Mouse (Mus musculus): ENCODE results near the gene Kifc5b. TPM values are rescaled to one million over a fixed set of nuclear protein-coding genes. Genes with fewer than 3 reads are reported as not detected.

Gene Kifc5b
- polyA plus RNA-seq, 1 experiment, result 6.8 TPM

DNA sequence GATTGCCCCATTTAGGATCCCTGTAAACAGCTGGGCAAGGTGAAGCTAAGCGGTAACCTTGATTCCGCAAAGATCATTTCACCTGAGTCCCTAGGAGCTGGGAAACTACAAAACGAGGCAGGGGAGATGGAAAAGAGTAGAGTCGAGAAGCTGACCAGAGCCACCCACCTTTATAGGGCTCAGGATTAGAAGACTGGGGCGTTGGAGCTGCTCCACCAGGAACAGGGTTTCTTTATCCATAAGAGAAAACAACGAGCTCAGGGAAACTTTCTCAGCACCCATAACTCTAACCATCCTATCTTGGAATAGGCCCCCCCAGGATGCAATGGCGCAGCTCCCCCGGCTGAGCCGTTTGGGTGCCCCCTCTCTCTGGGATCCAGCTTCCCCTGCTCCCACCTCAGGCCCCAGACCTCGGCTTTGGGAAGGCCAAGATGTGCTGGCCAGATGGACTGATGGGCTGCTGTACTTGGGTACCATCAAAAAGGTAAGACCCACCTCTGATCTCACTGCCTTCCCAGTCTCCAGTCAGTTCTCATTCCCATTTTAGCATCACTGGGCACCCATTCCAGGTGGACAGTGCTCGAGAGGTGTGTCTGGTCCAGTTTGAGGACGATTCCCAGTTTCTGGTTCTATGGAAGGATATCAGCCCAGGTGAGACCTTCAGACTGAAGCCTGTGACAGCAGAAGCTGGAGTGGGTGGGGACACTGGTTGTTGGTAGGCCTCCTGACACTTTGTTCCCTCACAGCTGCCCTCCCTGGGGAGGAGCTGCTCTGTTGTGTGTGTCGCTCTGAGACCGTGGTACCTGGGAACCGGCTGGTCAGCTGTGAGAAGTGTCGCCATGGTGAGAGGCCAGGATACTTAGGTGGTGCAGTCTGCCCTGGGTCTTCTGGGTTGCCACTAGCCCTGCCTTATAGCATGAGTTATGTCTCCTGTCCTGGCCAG lies 17.3 kb downstream of the Kifc5b start:
- TF ChIP-seq POLR2A (IDR thresholded peaks at IDR 0.05; ENCODE audit: low read depth, low read length) (no peak), CTCF (IDR thresholded peaks at IDR 0.05; ENCODE audit: extremely low read depth, insufficient read depth, insufficient read length, insufficient replicate concordance) (no peak)
- Histone ChIP-seq H3K36me3 (ENCODE audit: control insufficient read depth, insufficient read depth, low read length) (peaks cover 29% of the 10 kb centered on the region), H3K4me1 (ENCODE audit: control insufficient read depth, insufficient read depth, insufficient read length) (peaks cover 20% of the 10 kb centered on the region; the same call in 1 of the 2 replicates), H3K27me3 (ENCODE audit: control insufficient read depth, insufficient read depth, low read length) (no peaks in the 10 kb centered on the region), H3K27ac (ENCODE audit: insufficient read depth, low read length) (no peak overlapping the region), H3K4me3 (ENCODE audit: extremely low read depth, insufficient read depth, insufficient read length) (peak overlapping the region; percentile 87; the same call in 1 of the 2 replicates)
- no peak for DNase-seq (ENCODE audit: low read depth in 1 of 2, low spot score in 2 of 2)
- 81% methylated on average over 16 of the region's 16 CpGs for WGBS

DNA sequence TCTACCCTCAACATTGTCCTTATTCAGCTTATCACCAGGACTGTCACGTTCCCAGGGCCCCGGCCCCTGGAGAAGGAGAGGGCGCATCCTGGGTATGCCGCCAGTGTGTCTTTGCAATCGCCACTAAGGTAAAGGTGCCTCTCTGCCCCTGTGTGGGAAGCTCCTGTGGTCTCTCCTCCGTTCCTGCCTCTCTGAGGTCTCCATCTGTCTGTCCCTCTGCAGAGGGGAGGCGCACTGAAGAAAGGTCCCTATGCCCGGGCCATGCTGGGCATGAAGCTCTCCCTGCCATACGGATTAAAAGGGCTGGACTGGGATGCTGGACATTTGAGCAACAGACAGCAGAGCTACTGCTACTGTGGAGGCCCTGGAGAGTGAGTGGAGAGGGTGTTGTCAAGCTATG lies 18.1 kb downstream of the Kifc5b start:
- H3K4me3 ChIP-seq (ENCODE audit: extremely low read depth, insufficient read depth, insufficient read length), result no peak overlapping the region
- no peak overlapping the region for H3K27ac ChIP-seq (ENCODE audit: insufficient read depth, low read length)
- H3K36me3 ChIP-seq (ENCODE audit: control insufficient read depth, insufficient read depth, low read length), result peaks cover 29% of the 10 kb centered on the region
- TF ChIP-seq POLR2A (IDR thresholded peaks at IDR 0.05; ENCODE audit: low read depth, low read length), result no peak
- TF ChIP-seq CTCF (IDR thresholded peaks at IDR 0.05; ENCODE audit: extremely low read depth, insufficient read depth, insufficient read length, insufficient replicate concordance), result no peak
- 94% methylated on average over 9 of the region's 9 CpGs for WGBS
- peaks cover 20% of the 10 kb centered on the region; the same call in 1 of the 2 replicates for H3K4me1 ChIP-seq (ENCODE audit: control insufficient read depth, insufficient read depth, insufficient read length)
- no peak for DNase-seq (ENCODE audit: low read depth in 1 of 2, low spot score in 2 of 2)
- H3K27me3 ChIP-seq (ENCODE audit: control insufficient read depth, insufficient read depth, low read length), result no peaks in the 10 kb centered on the region

DNA sequence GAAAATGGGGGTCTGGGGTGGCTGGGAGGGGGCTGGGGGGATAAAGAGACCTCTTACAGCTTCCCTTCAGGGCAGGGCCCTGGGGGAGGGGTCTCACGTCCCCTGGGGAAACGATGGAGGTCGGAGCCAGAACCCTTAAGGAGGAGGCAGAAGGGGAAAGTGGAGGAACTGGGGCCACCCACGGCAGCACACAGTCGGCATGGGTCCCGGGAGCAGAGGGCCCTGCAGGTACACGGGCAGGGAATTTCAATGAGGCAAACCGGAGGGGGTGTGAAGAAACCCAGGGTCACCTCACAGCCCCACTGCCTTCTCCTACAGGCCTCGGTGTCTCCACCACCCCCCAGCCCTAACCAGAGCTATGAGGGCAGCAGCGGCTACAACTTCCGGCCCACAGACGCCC lies 19.6 kb downstream of the Kifc5b start:
- WGBS, result 90% methylated on average over 12 of the region's 12 CpGs
- peaks cover 20% of the 10 kb centered on the region; the same call in 1 of the 2 replicates for H3K4me1 ChIP-seq (ENCODE audit: control insufficient read depth, insufficient read depth, insufficient read length)
- DNase-seq (ENCODE audit: low read depth in 1 of 2, low spot score in 2 of 2), result no peak
- H3K4me3 ChIP-seq (ENCODE audit: extremely low read depth, insufficient read depth, insufficient read length), result no peak overlapping the region
- no peaks in the 10 kb centered on the region for H3K27me3 ChIP-seq (ENCODE audit: control insufficient read depth, insufficient read depth, low read length)
- H3K27ac ChIP-seq (ENCODE audit: insufficient read depth, low read length), result no peak overlapping the region
- H3K36me3 ChIP-seq (ENCODE audit: control insufficient read depth, insufficient read depth, low read length), result peaks cover 29% of the 10 kb centered on the region
- no peak for TF ChIP-seq CTCF (IDR thresholded peaks at IDR 0.05; ENCODE audit: extremely low read depth, insufficient read depth, insufficient read length, insufficient replicate concordance)
- no peak for TF ChIP-seq POLR2A (IDR thresholded peaks at IDR 0.05; ENCODE audit: low read depth, low read length)

GRCm38 (mm10) chr17:26936921-26937695 lies 20.2 kb downstream of the Kifc5b start:
- Histone ChIP-seq H3K4me3 (ENCODE audit: extremely low read depth, insufficient read depth, insufficient read length) (no peak overlapping the region), H3K4me1 (ENCODE audit: control insufficient read depth, insufficient read depth, insufficient read length) (peaks cover 20% of the 10 kb centered on the region; the same call in 1 of the 2 replicates), H3K27ac (ENCODE audit: insufficient read depth, low read length) (no peak overlapping the region), H3K27me3 (ENCODE audit: control insufficient read depth, insufficient read depth, low read length) (no peaks in the 10 kb centered on the region), H3K36me3 (ENCODE audit: control insufficient read depth, insufficient read depth, low read length) (peaks cover 29% of the 10 kb centered on the region)
- DNase-seq (ENCODE audit: low read depth in 1 of 2, low spot score in 2 of 2), result no peak
- WGBS, result 91% methylated on average over 15 of the region's 15 CpGs
- TF ChIP-seq POLR2A (IDR thresholded peaks at IDR 0.05; ENCODE audit: low read depth, low read length), result no peak
- TF ChIP-seq CTCF (IDR thresholded peaks at IDR 0.05; ENCODE audit: extremely low read depth, insufficient read depth, insufficient read length, insufficient replicate concordance), result no peak

- no peak for DNase-seq (ENCODE audit: low read depth in 1 of 2, low spot score in 2 of 2)
- H3K27me3 ChIP-seq (ENCODE audit: control insufficient read depth, insufficient read depth, low read length), result no peaks in the 10 kb centered on the region
- peak overlapping the region; percentile 81 for H3K27ac ChIP-seq (ENCODE audit: insufficient read depth, low read length)
- TF ChIP-seq POLR2A (IDR thresholded peaks at IDR 0.05; ENCODE audit: low read depth, low read length) (no peak), CTCF (IDR thresholded peaks at IDR 0.05; ENCODE audit: extremely low read depth, insufficient read depth, insufficient read length, insufficient replicate concordance) (no peak)
- H3K4me1 ChIP-seq (ENCODE audit: control insufficient read depth, insufficient read depth, insufficient read length), result peaks cover 20% of the 10 kb centered on the region; the same call in 1 of the 2 replicates
- peak overlapping the region; percentile 62 for H3K4me3 ChIP-seq (ENCODE audit: extremely low read depth, insufficient read depth, insufficient read length)
- peaks cover 29% of the 10 kb centered on the region for H3K36me3 ChIP-seq (ENCODE audit: control insufficient read depth, insufficient read depth, low read length)
- WGBS, result 53% methylated on average over 16 of the region's 16 CpGs
Measured at GRCm38 (mm10) chr17:26937883-26938695, 21.2 kb downstream of the Kifc5b start.

- H3K27ac ChIP-seq (ENCODE audit: insufficient read depth, low read length), result peak overlapping the region; percentile 81
- H3K36me3 ChIP-seq (ENCODE audit: control insufficient read depth, insufficient read depth, low read length), result peaks cover 29% of the 10 kb centered on the region
- no peak for TF ChIP-seq POLR2A (IDR thresholded peaks at IDR 0.05; ENCODE audit: low read depth, low read length)
- DNase-seq (ENCODE audit: low read depth in 1 of 2, low spot score in 2 of 2), result peak in 1 of 2 experiments; percentile 16
- H3K27me3 ChIP-seq (ENCODE audit: control insufficient read depth, insufficient read depth, low read length), result no peaks in the 10 kb centered on the region
- peaks cover 20% of the 10 kb centered on the region; the same call in 1 of the 2 replicates for H3K4me1 ChIP-seq (ENCODE audit: control insufficient read depth, insufficient read depth, insufficient read length)
- H3K4me3 ChIP-seq (ENCODE audit: extremely low read depth, insufficient read depth, insufficient read length), result peak overlapping the region; percentile 62
- 1% methylated on average over 22 of the region's 22 CpGs for WGBS
Measured at GRCm38 (mm10) chr17:26938731-26939130, 21.8 kb downstream of the Kifc5b start.

Measured in spleen, adult 2 months (tissue).